In genomic region chr15:79029519-79030241, GRCm38 (mm10) we compare ENCODE assay signal across 8 mouse cellular contexts. TPM values are rescaled to one million over a fixed set of nuclear protein-coding genes. Genes with fewer than 3 reads are reported as not detected.
DNase-seq lines count a peak whose midpoint lies in the region; ATAC-seq and TF ChIP-seq lines count a peak whose summit lies in the region.

No protein-coding gene starts in this region.

- WGBS in kidney, embryonic 15.5 days, result 2% methylated on average over 11 of the region's 11 CpGs
- WGBS in hindbrain, embryonic 11.5 days, result 10% methylated on average over 11 of the region's 11 CpGs
- 17% methylated on average over 11 of the region's 11 CpGs for WGBS in midbrain, embryonic 10.5 days

- peak overlapping the region; percentile 97 for H3K4me2 ChIP-seq in kidney, embryonic 15.5 days
- H3K4me2 ChIP-seq in hindbrain, embryonic 11.5 days (replicated peaks; ENCODE audit: low read depth, low read length), result peak overlapping the region; percentile 99

- peak overlapping the region; percentile 95 for H3K27ac ChIP-seq in kidney, embryonic 15.5 days
- H3K27ac ChIP-seq in hindbrain, embryonic 11.5 days (ENCODE audit: low read depth, low read length), result peak overlapping the region; percentile 58
- H3K27ac ChIP-seq in midbrain, embryonic 10.5 days (replicated peaks), result peak overlapping the region; percentile 75

- H3K9me3 ChIP-seq in kidney, embryonic 15.5 days (replicated peaks), result no peaks in the 10 kb centered on the region
- H3K9me3 ChIP-seq in hindbrain, embryonic 11.5 days (ENCODE audit: control insufficient read depth, low read length), result no peaks in the 10 kb centered on the region
- no peaks in the 10 kb centered on the region for H3K9me3 ChIP-seq in midbrain, embryonic 10.5 days (replicated peaks)

- TF ChIP-seq POLR2A in brain, embryonic 14.5 days (IDR thresholded peaks at IDR 0.05; ENCODE audit: borderline replicate concordance, extremely low read depth, insufficient read depth, insufficient read length, poor library complexity, severe bottlenecking), result no peak

- TF ChIP-seq CTCF in brain, embryonic 14.5 days (IDR thresholded peaks at IDR 0.05; ENCODE audit: borderline replicate concordance, extremely low read depth, insufficient read depth, insufficient read length), result no peak

- ATAC-seq in kidney, embryonic 15.5 days (replicated peaks; ENCODE audit: low FRiP score), result no peak
- ATAC-seq in hindbrain, embryonic 11.5 days (ENCODE audit: low FRiP score), result no peak

- H3K27me3 ChIP-seq in kidney, embryonic 15.5 days, result no peaks in the 10 kb centered on the region
- no peaks in the 10 kb centered on the region for H3K27me3 ChIP-seq in hindbrain, embryonic 11.5 days (ENCODE audit: control insufficient read depth, insufficient read depth, low read length)
- peaks cover 29% of the 10 kb centered on the region for H3K27me3 ChIP-seq in midbrain, embryonic 10.5 days (ENCODE audit: low read depth, poor library complexity, severe bottlenecking)

- 0 out of 2 replicates have a peak, but pooled peaks cover 5% of the 10 kb centered on the region for H3K36me3 ChIP-seq in kidney, embryonic 15.5 days
- no peaks in the 10 kb centered on the region for H3K36me3 ChIP-seq in hindbrain, embryonic 11.5 days (ENCODE audit: control insufficient read depth, insufficient read depth, low read length)
- no peaks in the 10 kb centered on the region for H3K36me3 ChIP-seq in midbrain, embryonic 10.5 days

- peak overlapping the region; percentile 99 for H3K9ac ChIP-seq in kidney, embryonic 15.5 days
- peak overlapping the region; percentile 100 for H3K9ac ChIP-seq in hindbrain, embryonic 11.5 days (ENCODE audit: low read depth, low read length)

- peak overlapping the region; percentile 66 for H3K4me3 ChIP-seq in kidney, embryonic 15.5 days (replicated peaks)
- H3K4me3 ChIP-seq in hindbrain, embryonic 11.5 days (ENCODE audit: low read depth, low read length), result peak overlapping the region; percentile 77
- peak overlapping the region; percentile 85 for H3K4me3 ChIP-seq in midbrain, embryonic 10.5 days

- DNase-seq in kidney, postnatal 25 days, result no peak
- peak; percentile 67 for DNase-seq in brain, embryonic 14.5 days (ENCODE audit: low read depth)
- peak; percentile 61 for DNase-seq in hindbrain, embryonic 11.5 days (ENCODE audit: low spot score)
- DNase-seq in midbrain, embryonic 10.5 days (ENCODE audit: low spot score), result no peak
- DNase-seq in testis, postnatal 14 days (ENCODE audit: low spot score), result no peak
- no peak for DNase-seq in adrenal gland, postnatal 14 days
- DNase-seq in right cerebral cortex, adult 18-20 months, result no peak

- H3K4me1 ChIP-seq in kidney, embryonic 15.5 days, result peaks cover 57% of the 10 kb centered on the region
- H3K4me1 ChIP-seq in hindbrain, embryonic 11.5 days (replicated peaks; ENCODE audit: control insufficient read depth, insufficient read depth, low read length), result peaks cover 5% of the 10 kb centered on the region
- peaks cover 59% of the 10 kb centered on the region for H3K4me1 ChIP-seq in midbrain, embryonic 10.5 days

RNA-seq across cellular contexts. Expression of gene H1f0, which starts 1.4 kb away (rescaled TPM):
- polyA plus RNA-seq in kidney, embryonic 15.5 days (2015; fragmentation: Nextera tagmentation; extraction: Ambion mirVana), result 513 and 545 TPM in 2 replicates
- 198 and 310 TPM in 2 replicates for polyA plus RNA-seq in brain, embryonic 14.5 days (2012; rRNA removed)
- polyA plus RNA-seq in hindbrain, embryonic 11.5 days (2014; fragmentation: Nextera tagmentation; extraction: Ambion mirVana), result 154 and 306 TPM in 2 replicates
- 421 and 499 TPM in 2 replicates for polyA plus RNA-seq in midbrain, embryonic 10.5 days (2016; fragmentation: Nextera tagmentation; extraction: Ambion mirVana)
- 162 and 178 TPM in 2 replicates for total RNA-seq in adrenal gland, postnatal 14 days (2021)

RNA-seq across cellular contexts. Expression of gene Galr3, which starts 12.0 kb away (rescaled TPM):
- 0.12 and 0.30 TPM in 2 replicates for polyA plus RNA-seq in kidney, embryonic 15.5 days (2015; fragmentation: Nextera tagmentation; extraction: Ambion mirVana)
- 0.13 and 0.19 TPM in 2 replicates for polyA plus RNA-seq in brain, embryonic 14.5 days (2012; rRNA removed)
- not detected in 2 replicates for polyA plus RNA-seq in hindbrain, embryonic 11.5 days (2014; fragmentation: Nextera tagmentation; extraction: Ambion mirVana)
- not detected in 2 replicates for polyA plus RNA-seq in midbrain, embryonic 10.5 days (2016; fragmentation: Nextera tagmentation; extraction: Ambion mirVana)
- total RNA-seq in adrenal gland, postnatal 14 days (2021), result 0.41 and 0.78 TPM in 2 replicates

RNA-seq across cellular contexts. Expression of gene Ankrd54, which starts 33.0 kb away (rescaled TPM):
- 47.7 and 56.3 TPM in 2 replicates for polyA plus RNA-seq in kidney, embryonic 15.5 days (2015; fragmentation: Nextera tagmentation; extraction: Ambion mirVana)
- 60.9 and 85.5 TPM in 2 replicates for polyA plus RNA-seq in brain, embryonic 14.5 days (2012; rRNA removed)
- 56.3 and 59.7 TPM in 2 replicates for polyA plus RNA-seq in hindbrain, embryonic 11.5 days (2014; fragmentation: Nextera tagmentation; extraction: Ambion mirVana)
- polyA plus RNA-seq in midbrain, embryonic 10.5 days (2016; fragmentation: Nextera tagmentation; extraction: Ambion mirVana), result 65.1 and 66.6 TPM in 2 replicates
- total RNA-seq in adrenal gland, postnatal 14 days (2021), result 23.3 and 24.1 TPM in 2 replicates

RNA-seq across cellular contexts. Expression of gene Eif3l, which starts 45.3 kb away (rescaled TPM):
- polyA plus RNA-seq in kidney, embryonic 15.5 days (2015; fragmentation: Nextera tagmentation; extraction: Ambion mirVana), result 243 and 247 TPM in 2 replicates
- 180 and 189 TPM in 2 replicates for polyA plus RNA-seq in brain, embryonic 14.5 days (2012; rRNA removed)
- 226 and 241 TPM in 2 replicates for polyA plus RNA-seq in hindbrain, embryonic 11.5 days (2014; fragmentation: Nextera tagmentation; extraction: Ambion mirVana)
- polyA plus RNA-seq in midbrain, embryonic 10.5 days (2016; fragmentation: Nextera tagmentation; extraction: Ambion mirVana), result 260 and 273 TPM in 2 replicates
- 171 and 177 TPM in 2 replicates for total RNA-seq in adrenal gland, postnatal 14 days (2021)

Comparison
In these comparisons a context has a peak if more than half of its experiments do, and no peak if none do; other contexts are left out.
1. DNase-seq: peak in brain, embryonic 14.5 days (single experiment) and hindbrain, embryonic 11.5 days (single experiment); none in kidney, postnatal 25 days (0 of 2), midbrain, embryonic 10.5 days (single experiment), testis, postnatal 14 days (single experiment), adrenal gland, postnatal 14 days (single experiment) and right cerebral cortex, adult 18-20 months (single experiment).
2. Peak in every context shown above with its lines, with median percentiles within 50 percentile points of each other: H3K27ac ChIP-seq and H3K4me3 ChIP-seq.